Mouse (Mus musculus) erythroblast, embryonic 14.5 days (primary cell): ENCODE data around the gene Olfr324. TPM values are rescaled to one million over a fixed set of nuclear protein-coding genes. Genes with fewer than 3 reads are reported as not detected.

Source experiments
- H3K27me3 ChIP-seq: 2 replicates; pipeline ENCODE4 v1.6.1; 2012; ENCODE audit warnings: inconsistent platforms; ENCODE audit not compliant: control insufficient read depth
- H3K36me3 ChIP-seq: 2 replicates; pipeline ENCODE4 v1.6.1; 2012; ENCODE audit warnings: mild to moderate bottlenecking, inconsistent platforms; ENCODE audit not compliant: control insufficient read depth
- H3K4me1 ChIP-seq: 2 replicates; pipeline ENCODE4 v1.6.1; 2012; ENCODE audit warnings: inconsistent platforms; ENCODE audit not compliant: control insufficient read depth
- H3K4me3 ChIP-seq: replicated peaks from 2 replicates; pipeline ENCODE3; 2012; ENCODE audit warnings: moderate library complexity, mild to moderate bottlenecking, inconsistent platforms
- H3K9me3 ChIP-seq: 2 replicates; pipeline ENCODE4 v1.6.1; 2012; ENCODE audit warnings: low read length, inconsistent platforms, mixed read lengths; ENCODE audit not compliant: control insufficient read depth
- GATA1 ChIP-seq: IDR thresholded peaks from 2 replicates; pipeline ENCODE4 v1.6.1; 2012; ENCODE audit warnings: low read length, inconsistent platforms, mixed read lengths
- TAL1 ChIP-seq: IDR thresholded peaks from 3 replicates; pipeline ENCODE4 v1.6.1; 2012; ENCODE audit warnings: low read length, inconsistent platforms, mixed read lengths
- polyA plus RNA-seq: library from polyadenylated mRNA; stranded (reverse); fragments of >175 nt; gene quantifications from 2 replicates; pipeline ENCODE4 v1.2.3, GENCODE M21; 2012

The Olfr324 gene
- polyA plus RNA-seq, 1 experiment, result not detected

DNA sequence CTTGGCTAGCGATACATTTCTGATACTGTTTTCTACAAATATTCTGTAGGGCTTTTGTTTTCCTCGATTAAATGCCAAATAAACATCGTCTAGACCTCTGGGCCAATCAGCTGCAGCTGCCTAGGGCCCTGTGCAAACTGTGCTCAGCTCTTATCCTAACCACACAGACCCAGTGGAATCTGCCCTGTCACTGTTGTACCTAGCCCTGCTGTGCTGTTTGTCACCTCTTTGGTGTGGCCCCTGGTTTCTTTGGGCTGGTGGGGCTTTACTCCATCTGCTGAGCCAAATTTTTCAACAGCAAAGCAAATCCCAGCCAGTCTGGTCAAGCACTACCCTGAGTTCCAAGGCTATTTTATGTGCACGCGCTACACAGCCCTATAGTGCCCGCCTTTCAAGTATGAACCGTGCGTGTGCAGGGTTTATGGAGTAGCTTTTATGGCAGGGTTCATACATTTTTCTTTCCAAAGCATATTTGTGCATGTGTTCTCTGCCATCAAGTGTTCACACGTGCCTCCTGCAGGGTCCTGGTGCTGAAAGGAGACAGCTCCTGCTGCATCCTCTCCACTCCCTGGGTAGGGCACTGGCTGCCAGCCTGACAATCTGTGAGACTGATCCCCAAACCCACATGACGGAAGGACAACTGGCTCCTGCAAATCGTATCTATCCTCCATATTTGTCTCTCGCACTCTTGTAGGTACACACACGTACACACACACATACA lies 46.9 kb downstream of the Olfr324 start:
- Histone ChIP-seq H3K4me3 (peak overlapping the region; percentile 89), H3K36me3 (peaks cover 52% of the 10 kb centered on the region), H3K4me1 (peaks cover 81% of the 10 kb centered on the region), H3K9me3 (peaks cover 4% of the 10 kb centered on the region), H3K27me3 (peaks cover 6% of the 10 kb centered on the region)
- peak; percentile 83 for TF ChIP-seq GATA1
- TF ChIP-seq TAL1, result peak; percentile 94

DNA sequence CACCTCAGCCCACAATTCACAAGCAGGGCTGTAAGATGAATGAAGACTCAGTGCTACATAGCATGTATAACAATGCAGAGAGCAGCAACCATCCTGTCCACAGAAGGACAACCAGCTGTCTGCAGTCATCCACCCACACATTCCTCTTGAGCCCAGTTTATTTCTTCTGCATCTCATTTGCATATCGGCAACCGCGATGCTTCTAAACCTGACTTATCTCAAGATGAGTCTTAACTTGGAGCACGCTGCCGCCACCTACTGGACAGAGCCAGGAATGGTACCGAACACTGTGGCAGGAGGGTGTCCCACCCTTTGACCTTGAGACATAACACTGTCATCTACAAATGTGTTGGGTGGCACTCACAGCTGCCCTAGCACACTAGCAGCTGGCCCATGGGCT lies 48.4 kb downstream of the Olfr324 start:
- peaks cover 4% of the 10 kb centered on the region for H3K9me3 ChIP-seq
- peaks cover 6% of the 10 kb centered on the region for H3K27me3 ChIP-seq
- peak overlapping the region; percentile 89 for H3K4me3 ChIP-seq
- TF ChIP-seq TAL1 (no peak), GATA1 (peak; percentile 66; the same call in 1 of the 2 replicates)
- peaks cover 70% of the 10 kb centered on the region for H3K4me1 ChIP-seq
- H3K36me3 ChIP-seq, result peaks cover 68% of the 10 kb centered on the region

Other genes starting within 250 kb of the Olfr324 start
- not detected in 2 replicates for gene Lypd8, start 216.1 kb upstream of the Olfr324 start, polyA plus RNA-seq
- not detected in 2 replicates for gene 1810065E05Rik, start 174.0 kb upstream of the Olfr324 start, polyA plus RNA-seq
- not detected in 2 replicates for gene Gm12253, start 162.6 kb upstream of the Olfr324 start, polyA plus RNA-seq
- not detected in 2 replicates for gene Lypd9, start 142.2 kb upstream of the Olfr324 start, polyA plus RNA-seq
- not detected in 2 replicates for gene Olfr30, start 132.8 kb upstream of the Olfr324 start, polyA plus RNA-seq
- gene Olfr332, start 102.6 kb upstream of the Olfr324 start, polyA plus RNA-seq, result not detected in 2 replicates
- gene Olfr331, start 92.5 kb upstream of the Olfr324 start, polyA plus RNA-seq, result not detected in 2 replicates
- gene Olfr330, start 60.3 kb upstream of the Olfr324 start, polyA plus RNA-seq, result not detected in 2 replicates
- gene Olfr329-ps, start 48.7 kb upstream of the Olfr324 start, polyA plus RNA-seq, result not detected in 2 replicates
- gene Olfr328, start 39.5 kb upstream of the Olfr324 start, polyA plus RNA-seq, result not detected in 2 replicates
- gene Olfr224, start 24.6 kb upstream of the Olfr324 start, polyA plus RNA-seq, result 0.02 TPM in 1 of 2 replicates, not detected in the other
- gene Olfr325, start 17.4 kb upstream of the Olfr324 start, polyA plus RNA-seq, result not detected in 2 replicates
- not detected in 2 replicates for gene 2210407C18Rik, start 21.0 kb downstream of the Olfr324 start, polyA plus RNA-seq
- 0.02 TPM in 1 of 2 replicates, not detected in the other for gene Olfr323, start 35.4 kb downstream of the Olfr324 start, polyA plus RNA-seq
- gene Trim58, start 45.4 kb downstream of the Olfr324 start, polyA plus RNA-seq, result 5.5 and 5.7 TPM in 2 replicates
- 0.04 and 0.05 TPM in 2 replicates for gene Olfr322, start 63.7 kb downstream of the Olfr324 start, polyA plus RNA-seq
- not detected in 2 replicates for gene Olfr320, start 86.0 kb downstream of the Olfr324 start, polyA plus RNA-seq
- not detected in 2 replicates for gene Olfr319, start 104.0 kb downstream of the Olfr324 start, polyA plus RNA-seq
- gene Olfr318, start 128.9 kb downstream of the Olfr324 start, polyA plus RNA-seq, result not detected in 2 replicates
- not detected in 2 replicates for gene Olfr317, start 144.1 kb downstream of the Olfr324 start, polyA plus RNA-seq
- not detected in 2 replicates for gene Olfr316, start 157.6 kb downstream of the Olfr324 start, polyA plus RNA-seq
- gene Olfr315, start 178.1 kb downstream of the Olfr324 start, polyA plus RNA-seq, result not detected in 2 replicates
- not detected in 2 replicates for gene Olfr314, start 187.8 kb downstream of the Olfr324 start, polyA plus RNA-seq
- gene Fam183b, start 206.8 kb downstream of the Olfr324 start, polyA plus RNA-seq, result not detected in 2 replicates
- not detected in 2 replicates for gene Olfr313, start 219.9 kb downstream of the Olfr324 start, polyA plus RNA-seq
- gene Olfr312, start 234.1 kb downstream of the Olfr324 start, polyA plus RNA-seq, result not detected in 2 replicates
- gene Olfr311, start 244.1 kb downstream of the Olfr324 start, polyA plus RNA-seq, result not detected in 2 replicates